Mouse (Mus musculus): Measurements from ENCODE around the gene Micu1. TPM values are rescaled to one million over a fixed set of nuclear protein-coding genes. Genes with fewer than 3 reads are reported as not detected.
A peak's percentile ranks its signal among the peaks of the same experiment; 100 is the strongest.

Gene Micu1
- polyA plus RNA-seq, 1 experiment from 2014 or later: 78.4 TPM

GRCm38 (mm10) chr10:59894251-59895160 lies 192.2 kb downstream of the Micu1 start:
- Histone ChIP-seq H3K4me1 (ENCODE audit: control insufficient read depth, insufficient read depth, low read length) (peaks cover 45% of the 10 kb centered on the region), H3K36me3 (ENCODE audit: control insufficient read depth, insufficient read depth, low read length) (peaks cover 24% of the 10 kb centered on the region), H3K4me3 (ENCODE audit: low read depth, low read length) (no peak overlapping the region), H3K4me2 (ENCODE audit: low read length) (no peak overlapping the region), H3K27me3 (ENCODE audit: control insufficient read depth, insufficient read depth, low read depth, low read length) (no peaks in the 10 kb centered on the region), H3K9me3 (replicated peaks; ENCODE audit: control insufficient read depth, low read length, poor library complexity, severe bottlenecking) (no peaks in the 10 kb centered on the region), H3K27ac (ENCODE audit: low read length) (peak overlapping the region; percentile 13; the same call in 1 of the 2 replicates), H3K9ac (ENCODE audit: low read depth, low read length) (0 out of 2 replicates have a peak overlapping the region, but pooled peaks have one; percentile 7)
- ATAC-seq: no peak
- 81% methylated on average over 25 of the region's 25 CpGs for WGBS

GRCm38 (mm10) chr10:59895460-59896186 lies 193.3 kb downstream of the Micu1 start:
- 96% methylated on average over 17 of the region's 17 CpGs for WGBS
- Histone ChIP-seq H3K4me1 (ENCODE audit: control insufficient read depth, insufficient read depth, low read length) (peaks cover 56% of the 10 kb centered on the region), H3K9me3 (replicated peaks; ENCODE audit: control insufficient read depth, low read length, poor library complexity, severe bottlenecking) (no peaks in the 10 kb centered on the region), H3K4me3 (ENCODE audit: low read depth, low read length) (no peak overlapping the region), H3K27ac (ENCODE audit: low read length) (peak overlapping the region; percentile 97; the same call in 1 of the 2 replicates), H3K4me2 (ENCODE audit: low read length) (no peak overlapping the region), H3K9ac (ENCODE audit: low read depth, low read length) (no peak overlapping the region), H3K36me3 (ENCODE audit: control insufficient read depth, insufficient read depth, low read length) (peaks cover 23% of the 10 kb centered on the region), H3K27me3 (ENCODE audit: control insufficient read depth, insufficient read depth, low read depth, low read length) (no peaks in the 10 kb centered on the region)
- ATAC-seq: no peak

GRCm38 (mm10) chr10:59896211-59896610 lies 193.9 kb downstream of the Micu1 start:
- Histone ChIP-seq H3K9ac (ENCODE audit: low read depth, low read length) (peak overlapping the region; percentile 17), H3K4me1 (ENCODE audit: control insufficient read depth, insufficient read depth, low read length) (peaks cover 59% of the 10 kb centered on the region), H3K27ac (ENCODE audit: low read length) (peak overlapping the region; percentile 97), H3K27me3 (ENCODE audit: control insufficient read depth, insufficient read depth, low read depth, low read length) (no peaks in the 10 kb centered on the region), H3K4me2 (ENCODE audit: low read length) (no peak overlapping the region), H3K36me3 (ENCODE audit: control insufficient read depth, insufficient read depth, low read length) (peaks cover 21% of the 10 kb centered on the region), H3K4me3 (ENCODE audit: low read depth, low read length) (no peak overlapping the region), H3K9me3 (replicated peaks; ENCODE audit: control insufficient read depth, low read length, poor library complexity, severe bottlenecking) (no peaks in the 10 kb centered on the region)
- ATAC-seq: no peak
- 91% methylated on average over 4 of the region's 4 CpGs for WGBS

- 25% methylated on average over 3 of the region's 3 CpGs for WGBS
- Histone ChIP-seq H3K27me3 (ENCODE audit: control insufficient read depth, insufficient read depth, low read depth, low read length) (no peaks in the 10 kb centered on the region), H3K4me3 (ENCODE audit: low read depth, low read length) (no peak overlapping the region), H3K9me3 (replicated peaks; ENCODE audit: control insufficient read depth, low read length, poor library complexity, severe bottlenecking) (no peaks in the 10 kb centered on the region), H3K27ac (ENCODE audit: low read length) (peak overlapping the region; percentile 97), H3K4me1 (ENCODE audit: control insufficient read depth, insufficient read depth, low read length) (peaks cover 59% of the 10 kb centered on the region), H3K36me3 (ENCODE audit: control insufficient read depth, insufficient read depth, low read length) (peaks cover 18% of the 10 kb centered on the region), H3K9ac (ENCODE audit: low read depth, low read length) (peak overlapping the region; percentile 17), H3K4me2 (ENCODE audit: low read length) (peak overlapping the region; percentile 40)
- peak; percentile 12; the same call in 1 of the 2 replicates for ATAC-seq
Observed at GRCm38 (mm10) chr10:59896911-59897331, 194.6 kb downstream of the Micu1 start.

GRCm38 (mm10) chr10:59897511-59897910 lies 195.2 kb downstream of the Micu1 start:
- WGBS: 8% methylated on average over 5 of the region's 5 CpGs
- Histone ChIP-seq H3K9ac (ENCODE audit: low read depth, low read length) (0 out of 2 replicates have a peak overlapping the region, but pooled peaks have one; percentile 33), H3K27ac (ENCODE audit: low read length) (peak overlapping the region; percentile 97), H3K4me3 (ENCODE audit: low read depth, low read length) (no peak overlapping the region), H3K4me1 (ENCODE audit: control insufficient read depth, insufficient read depth, low read length) (peaks cover 59% of the 10 kb centered on the region), H3K9me3 (replicated peaks; ENCODE audit: control insufficient read depth, low read length, poor library complexity, severe bottlenecking) (no peaks in the 10 kb centered on the region), H3K36me3 (ENCODE audit: control insufficient read depth, insufficient read depth, low read length) (peaks cover 12% of the 10 kb centered on the region; the same call in 1 of the 2 replicates), H3K4me2 (ENCODE audit: low read length) (peak overlapping the region; percentile 40), H3K27me3 (ENCODE audit: control insufficient read depth, insufficient read depth, low read depth, low read length) (no peaks in the 10 kb centered on the region)
- ATAC-seq: peak; percentile 17

GRCm38 (mm10) chr10:59898180-59898778 lies 196.0 kb downstream of the Micu1 start:
- ATAC-seq: no peak
- Histone ChIP-seq H3K4me1 (ENCODE audit: control insufficient read depth, insufficient read depth, low read length) (peaks cover 60% of the 10 kb centered on the region), H3K4me3 (ENCODE audit: low read depth, low read length) (no peak overlapping the region), H3K4me2 (ENCODE audit: low read length) (no peak overlapping the region), H3K27me3 (ENCODE audit: control insufficient read depth, insufficient read depth, low read depth, low read length) (no peaks in the 10 kb centered on the region), H3K27ac (ENCODE audit: low read length) (peak overlapping the region; percentile 97), H3K9ac (ENCODE audit: low read depth, low read length) (peak overlapping the region; percentile 66), H3K36me3 (ENCODE audit: control insufficient read depth, insufficient read depth, low read length) (peaks cover 12% of the 10 kb centered on the region; the same call in 1 of the 2 replicates), H3K9me3 (replicated peaks; ENCODE audit: control insufficient read depth, low read length, poor library complexity, severe bottlenecking) (no peaks in the 10 kb centered on the region)
- 41% methylated on average over 9 of the region's 9 CpGs for WGBS

GRCm38 (mm10) chr10:59898935-59899334 lies 196.7 kb downstream of the Micu1 start:
- H3K27me3 ChIP-seq (ENCODE audit: control insufficient read depth, insufficient read depth, low read depth, low read length): no peaks in the 10 kb centered on the region
- H3K27ac ChIP-seq (ENCODE audit: low read length): peak overlapping the region; percentile 97
- peak overlapping the region; percentile 66 for H3K9ac ChIP-seq (ENCODE audit: low read depth, low read length)
- peak; percentile 0; the same call in 1 of the 2 replicates for ATAC-seq
- 17% methylated on average over 2 of the region's 2 CpGs for WGBS
- peaks cover 59% of the 10 kb centered on the region for H3K4me1 ChIP-seq (ENCODE audit: control insufficient read depth, insufficient read depth, low read length)
- peaks cover 12% of the 10 kb centered on the region; the same call in 1 of the 2 replicates for H3K36me3 ChIP-seq (ENCODE audit: control insufficient read depth, insufficient read depth, low read length)
- no peak overlapping the region for H3K4me3 ChIP-seq (ENCODE audit: low read depth, low read length)
- H3K4me2 ChIP-seq (ENCODE audit: low read length): no peak overlapping the region
- H3K9me3 ChIP-seq (replicated peaks; ENCODE audit: control insufficient read depth, low read length, poor library complexity, severe bottlenecking): no peaks in the 10 kb centered on the region

GRCm38 (mm10) chr10:59899341-59900173 lies 197.3 kb downstream of the Micu1 start:
- no peaks in the 10 kb centered on the region for H3K27me3 ChIP-seq (ENCODE audit: control insufficient read depth, insufficient read depth, low read depth, low read length)
- H3K4me3 ChIP-seq (ENCODE audit: low read depth, low read length): no peak overlapping the region
- no peaks in the 10 kb centered on the region for H3K9me3 ChIP-seq (replicated peaks; ENCODE audit: control insufficient read depth, low read length, poor library complexity, severe bottlenecking)
- H3K36me3 ChIP-seq (ENCODE audit: control insufficient read depth, insufficient read depth, low read length): peaks cover 7% of the 10 kb centered on the region; the same call in 1 of the 2 replicates
- 5% methylated on average over 21 of the region's 21 CpGs for WGBS
- H3K4me1 ChIP-seq (ENCODE audit: control insufficient read depth, insufficient read depth, low read length): peaks cover 59% of the 10 kb centered on the region
- peak overlapping the region; percentile 37 for H3K4me2 ChIP-seq (ENCODE audit: low read length)
- H3K27ac ChIP-seq (ENCODE audit: low read length): peak overlapping the region; percentile 97
- peak; percentile 93 for ATAC-seq
- peak overlapping the region; percentile 66 for H3K9ac ChIP-seq (ENCODE audit: low read depth, low read length)
